Mouse (Mus musculus) layer of hippocampus, postnatal 36 days (tissue): ENCODE measurements around the gene Pou2f3. TPM values are rescaled to one million over a fixed set of nuclear protein-coding genes. Genes with fewer than 3 reads are reported as not detected.

Source experiments
- DNase-seq, 2 experiments: peaks; one replicate each; pipeline ENCODE4 v3.0.0; 2022
- total RNA-seq, 2 experiments: library from RNA; stranded (reverse); gene quantifications; 2 replicates each; pipeline ENCODE4 v1.2.3; 2021

The Pou2f3 gene
- total RNA-seq, result under 1 TPM; 0.30 to 0.56 TPM

- DNase-seq, result no peak
Observed at GRCm38 (mm10) chr9:43210190-43210682, at the start of gene Pou2f3. Gene Pou2f3 (minus strand): TSS chr9:43210369.

GRCm38 (mm10) chr9:43253271-43253681 lies 43.1 kb upstream of the Pou2f3 start:
- DNase-seq, result no peak

- no peak for DNase-seq
Observed at GRCm38 (mm10) chr9:43252790-43253189, 42.6 kb upstream of the Pou2f3 start.

- DNase-seq, result no peak
Observed at GRCm38 (mm10) chr9:43251786-43252185, 41.6 kb upstream of the Pou2f3 start.

GRCm38 (mm10) chr9:43246738-43247180 lies 36.6 kb upstream of the Pou2f3 start:
- no peak for DNase-seq

GRCm38 (mm10) chr9:43245801-43246570 lies 35.8 kb upstream of the Pou2f3 start:
- no peak for DNase-seq

- DNase-seq, result no peak
Observed at GRCm38 (mm10) chr9:43242432-43242831, 32.3 kb upstream of the Pou2f3 start.

GRCm38 (mm10) chr9:43241970-43242369 lies 31.8 kb upstream of the Pou2f3 start:
- DNase-seq, result no peak

GRCm38 (mm10) chr9:43241291-43241690 lies 31.1 kb upstream of the Pou2f3 start:
- DNase-seq, result no peak

GRCm38 (mm10) chr9:43240594-43240900 lies 30.4 kb upstream of the Pou2f3 start:
- no peak for DNase-seq

- DNase-seq, result peak; percentile 70 to 73
Observed at GRCm38 (mm10) chr9:43239712-43240593, 29.8 kb upstream of the Pou2f3 start, which contains the start of gene Oaf. Gene Oaf (minus strand): TSS chr9:43239911.

- no peak for DNase-seq
Observed at GRCm38 (mm10) chr9:43238631-43239545, 28.7 kb upstream of the Pou2f3 start.

GRCm38 (mm10) chr9:43238167-43238566 lies 28.0 kb upstream of the Pou2f3 start:
- no peak for DNase-seq

GRCm38 (mm10) chr9:43237111-43237775 lies 27.1 kb upstream of the Pou2f3 start:
- no peak for DNase-seq

GRCm38 (mm10) chr9:43236576-43236975 lies 26.4 kb upstream of the Pou2f3 start:
- no peak for DNase-seq

- DNase-seq, result no peak
Observed at GRCm38 (mm10) chr9:43236106-43236505, 25.9 kb upstream of the Pou2f3 start.

- no peak for DNase-seq
Observed at GRCm38 (mm10) chr9:43235336-43235735, 25.2 kb upstream of the Pou2f3 start.

- no peak for DNase-seq
Observed at GRCm38 (mm10) chr9:43234496-43234895, 24.3 kb upstream of the Pou2f3 start.

- DNase-seq, result no peak
Observed at GRCm38 (mm10) chr9:43233515-43233914, 23.3 kb upstream of the Pou2f3 start.

GRCm38 (mm10) chr9:43233044-43233443 lies 22.9 kb upstream of the Pou2f3 start:
- DNase-seq, result no peak

GRCm38 (mm10) chr9:43232286-43232685 lies 22.1 kb upstream of the Pou2f3 start:
- DNase-seq, result no peak

GRCm38 (mm10) chr9:43231805-43232204 lies 21.6 kb upstream of the Pou2f3 start:
- DNase-seq, result no peak
